Mouse (Mus musculus) embryonic facial prominence, embryonic 14.5 days (tissue): ENCODE results near the gene Mucl2. TPM values are rescaled to one million over a fixed set of nuclear protein-coding genes. Genes with fewer than 3 reads are reported as not detected.
"Not testable (repeated sequence)": the region's sequence is repeated elsewhere in the genome, so short reads cannot be mapped to it uniquely, and the experiment has no call there.

ENCODE experiments used
- ATAC-seq: fragments of 200-750 bp; cut with Nextera tagmentation; 2 replicates; pipeline ENCODE4 v1.8.0; 2017; ENCODE audit warnings: low read depth, moderate number of reproducible peaks, moderate TSS enrichment
- DNase-seq: peaks from one replicate; pipeline ENCODE4 v3.0.0-alpha.2; 2015; ENCODE audit warnings: low spot score
- H3K27ac ChIP-seq: fragments of 300-500 bp; sonication (generic); replicated peaks from 2 replicates; pipeline ENCODE4 v1.5.1; 2014; ENCODE audit warnings: low read depth, mild to moderate bottlenecking, low read length, moderate library complexity
- H3K27me3 ChIP-seq: fragments of 300-500 bp; sonication (generic); replicated peaks from 2 replicates; pipeline ENCODE4 v1.6.1; 2014; ENCODE audit warnings: low read length; ENCODE audit not compliant: control insufficient read depth, insufficient read depth
- H3K36me3 ChIP-seq: fragments of 300-500 bp; sonication (generic); 2 replicates; pipeline ENCODE4 v1.6.1; 2014; ENCODE audit warnings: low read length, mixed read lengths; ENCODE audit not compliant: control insufficient read depth, insufficient read depth
- H3K4me1 ChIP-seq: fragments of 300-500 bp; sonication (generic); 2 replicates; pipeline ENCODE4 v1.6.1; 2014; ENCODE audit warnings: antibody characterized with exemption, low read length; ENCODE audit not compliant: control insufficient read depth, insufficient read depth
- H3K4me2 ChIP-seq: fragments of 300-500 bp; sonication (generic); 2 replicates; pipeline ENCODE4 v1.6.1; 2014; ENCODE audit warnings: low read depth, mild to moderate bottlenecking, low read length, moderate library complexity, mixed read lengths
- H3K4me3 ChIP-seq: fragments of 300-500 bp; sonication (generic); 2 replicates; pipeline ENCODE4 v1.5.1; 2014; ENCODE audit warnings: low read depth, mild to moderate bottlenecking, low read length
- H3K9ac ChIP-seq: fragments of 300-500 bp; sonication (generic); 2 replicates; pipeline ENCODE4 v1.6.1; 2014; ENCODE audit warnings: low read depth, mild to moderate bottlenecking, low read length, moderate library complexity, mixed read lengths
- H3K9me3 ChIP-seq: fragments of 300-500 bp; sonication (generic); 2 replicates; pipeline ENCODE4 v1.6.1; 2016; ENCODE audit warnings: low read length; ENCODE audit not compliant: control insufficient read depth
- WGBS: fragments of 180-500 bp; shearing (Covaris S2); extraction: QIAGEN DNeasy Blood & Tissue Kit; methylation state at CpG from one replicate; pipeline ENCODE4 v1.1.7; 2014; 5-methylcytosine and 5-hydroxymethylcytosine counted together
- microRNA-seq: library from miRNA; unstranded; fragments of <30 nt; microRNA quantifications from one replicate; pipeline ENCODE4, GENCODE M21; 2016; ENCODE audit warnings: borderline number of aligned reads
- polyA plus RNA-seq: library from polyadenylated mRNA; unstranded; fragments of >200 nt; fragmentation: Nextera tagmentation; extraction: Ambion mirVana; gene quantifications from 2 replicates; pipeline ENCODE4 v1.2.1, GENCODE M21; 2014

The Mucl2 gene
- polyA plus RNA-seq, result not detected in 2 replicates

- no peak within 1 kb of the TSS for H3K27ac ChIP-seq
- 81% methylated on average over 1 of the region's 1 CpGs for WGBS
- H3K4me1 ChIP-seq, result no peaks in the 10 kb centered on the region
- no peaks in the 10 kb centered on the region for H3K27me3 ChIP-seq
- no peak within 1 kb of the TSS for H3K4me3 ChIP-seq
- H3K9ac ChIP-seq, result no peak within 1 kb of the TSS
- H3K36me3 ChIP-seq, result no peaks in the 10 kb centered on the region
- DNase-seq (no peak), ATAC-seq (no peak)
- no peaks in the 10 kb centered on the region for H3K9me3 ChIP-seq
- no peak within 1 kb of the TSS for H3K4me2 ChIP-seq
These were observed at the start of gene Mucl2 for GRCm38 (mm10) chr15:103899212-103899611. Mucl2 (minus strand) TSS chr15:103899312.

GRCm38 (mm10) chr15:103913061-103913460, 13.9 kb upstream of the Mucl2 start:
- H3K27me3 ChIP-seq, ATAC-seq, H3K4me1 ChIP-seq, H3K9ac ChIP-seq, H3K27ac ChIP-seq, H3K9me3 ChIP-seq, H3K4me2 ChIP-seq, DNase-seq, H3K4me3 ChIP-seq, H3K36me3 ChIP-seq: not testable (repeated sequence)
- WGBS, result 59% methylated on average over 1 of the region's 1 CpGs

Small RNA genes within 50 kb of the gene (microRNA-seq; reads per million reads assigned to microRNA genes)
- not detected for gene Gm22852

Other genes starting within 250 kb of the Mucl2 start
- gene Mucl1, start 143.8 kb downstream of the Mucl2 start, polyA plus RNA-seq, result not detected in 2 replicates